Mouse (Mus musculus) heart, adult 2 months (tissue): ENCODE measurements around the gene Ankrd34a.

Source experiments
- CTCF ChIP-seq: fragments of 200-600 bp; IDR thresholded peaks from 2 replicates; pipeline ENCODE4 v1.8.1; 2022; ENCODE audit warnings: antibody characterized with exemption, mild to moderate bottlenecking, moderate library complexity
- EP300 ChIP-seq: fragments of 200-500 bp; IDR thresholded peaks from 2 replicates; pipeline ENCODE4 v1.6.1; 2011; ENCODE audit warnings: low read depth, low read length, control low read depth; ENCODE audit not compliant: insufficient read depth
- POLR2A ChIP-seq: fragments of 200-500 bp; IDR thresholded peaks from 2 replicates; pipeline ENCODE4 v1.6.1; 2011; ENCODE audit warnings: mild to moderate bottlenecking, low read depth, low read length, control low read depth; ENCODE audit not compliant: insufficient read depth

GRCm38 (mm10) chr3:96560881-96561668, 35.4 kb upstream of the Ankrd34a start:
- TF ChIP-seq CTCF (no peak), POLR2A (peak; percentile 71), EP300 (0 out of 2 replicates have a peak, but pooled peaks have one; percentile 30)
